Mouse (Mus musculus) liver, adult 2 months (tissue): ENCODE measurements around the gene Tmem131.

Experiments
- CTCF ChIP-seq: fragments of 200-500 bp; IDR thresholded peaks from 2 replicates; pipeline ENCODE4 v1.5.1; 2011; ENCODE audit warnings: low read depth, low read length, control low read depth
- POLR2A ChIP-seq: fragments of 200-500 bp; IDR thresholded peaks from 2 replicates; pipeline ENCODE4 v1.6.1; 2011; ENCODE audit warnings: low read length, control low read depth; ENCODE audit not compliant: insufficient read depth; ENCODE audit errors: extremely low read depth

GRCm38 (mm10) chr1:36760401-36760800 lies 183.1 kb downstream of the Tmem131 start:
- TF ChIP-seq CTCF = no peak
- TF ChIP-seq POLR2A = no peak
